Mouse (Mus musculus): ENCODE measurements around the gene Gdpd1. TPM values are rescaled to one million over a fixed set of nuclear protein-coding genes. Genes with fewer than 3 reads are reported as not detected.

Gene Gdpd1
- polyA plus RNA-seq, 1 experiment from 2014 or later = 190 TPM

DNA sequence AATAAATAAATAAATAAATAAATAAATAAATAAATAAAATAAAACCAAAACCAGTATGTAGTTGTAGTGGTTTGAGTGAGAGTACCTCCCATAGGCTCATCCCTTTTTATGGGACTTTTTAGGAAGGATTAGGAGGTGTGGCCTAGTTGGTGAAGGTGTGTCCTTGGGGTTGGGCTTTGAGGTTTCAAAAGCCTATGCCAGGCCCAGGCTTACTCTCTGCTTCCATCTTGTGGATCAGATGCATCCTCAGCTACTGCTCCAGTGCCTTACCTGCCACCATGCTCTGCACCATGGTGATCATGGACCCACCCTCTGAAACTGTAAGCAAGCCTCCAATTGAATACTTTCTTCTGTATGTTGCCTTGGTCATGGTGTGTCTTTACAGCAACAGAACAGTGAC, 52.3 kb downstream of the Gdpd1 start:
- no peaks in the 10 kb centered on the region for H3K27me3 ChIP-seq
- H3K9ac ChIP-seq = no peak overlapping the region
- H3K4me2 ChIP-seq = no peak overlapping the region
- no peaks in the 10 kb centered on the region for H3K9me3 ChIP-seq
- no peaks in the 10 kb centered on the region for H3K36me3 ChIP-seq
- ATAC-seq (ENCODE audit: low FRiP score) = no peak
- H3K4me1 ChIP-seq (replicated peaks) = no peaks in the 10 kb centered on the region
- H3K27ac ChIP-seq = no peak overlapping the region
- H3K4me3 ChIP-seq = no peak overlapping the region

GRCm38 (mm10) chr11:87020449-87020848, 53.4 kb downstream of the Gdpd1 start:
- ATAC-seq (ENCODE audit: low FRiP score) = no peak
- no peak overlapping the region for H3K4me3 ChIP-seq
- no peaks in the 10 kb centered on the region for H3K4me1 ChIP-seq (replicated peaks)
- H3K36me3 ChIP-seq = no peaks in the 10 kb centered on the region
- no peak overlapping the region for H3K27ac ChIP-seq
- no peaks in the 10 kb centered on the region for H3K27me3 ChIP-seq
- no peak overlapping the region for H3K9ac ChIP-seq
- WGBS = 84% methylated on average over 5 of the region's 5 CpGs
- no peaks in the 10 kb centered on the region for H3K9me3 ChIP-seq
- no peak overlapping the region for H3K4me2 ChIP-seq

DNA sequence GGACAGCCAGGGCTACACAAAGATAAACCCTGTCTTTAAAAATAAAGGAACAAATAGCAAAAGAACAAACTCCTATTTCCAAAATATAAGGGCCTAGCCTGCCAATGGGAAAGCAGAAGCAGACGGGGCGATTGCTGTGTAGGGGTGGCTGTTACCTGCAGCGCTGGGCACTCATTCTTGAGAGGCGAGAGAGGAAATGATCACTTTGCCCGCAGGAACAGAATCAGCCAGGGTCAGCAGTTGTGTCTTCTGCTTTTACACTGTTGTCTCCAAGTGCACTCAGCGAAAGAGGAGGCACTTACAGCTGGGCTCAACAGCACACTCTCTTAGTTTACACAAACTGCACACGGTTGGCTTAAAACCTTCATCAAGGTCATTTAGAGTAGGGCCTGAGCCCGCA, 54.4 kb downstream of the Gdpd1 start:
- Histone ChIP-seq H3K4me1 (replicated peaks) (no peaks in the 10 kb centered on the region), H3K27me3 (no peaks in the 10 kb centered on the region), H3K4me3 (no peak overlapping the region), H3K36me3 (no peaks in the 10 kb centered on the region), H3K4me2 (no peak overlapping the region), H3K27ac (no peak overlapping the region), H3K9me3 (no peaks in the 10 kb centered on the region), H3K9ac (no peak overlapping the region)
- ATAC-seq (ENCODE audit: low FRiP score) = no peak
- 88% methylated on average over 8 of the region's 8 CpGs for WGBS

- Histone ChIP-seq H3K27me3 (no peaks in the 10 kb centered on the region), H3K4me3 (no peak overlapping the region), H3K36me3 (no peaks in the 10 kb centered on the region), H3K4me2 (no peak overlapping the region), H3K4me1 (replicated peaks) (no peaks in the 10 kb centered on the region), H3K9me3 (no peaks in the 10 kb centered on the region), H3K27ac (no peak overlapping the region), H3K9ac (no peak overlapping the region)
- no peak for ATAC-seq (ENCODE audit: low FRiP score)
- WGBS = 82% methylated on average over 4 of the region's 4 CpGs
These were observed 55.8 kb downstream of the Gdpd1 start for GRCm38 (mm10) chr11:87018081-87018480.

DNA sequence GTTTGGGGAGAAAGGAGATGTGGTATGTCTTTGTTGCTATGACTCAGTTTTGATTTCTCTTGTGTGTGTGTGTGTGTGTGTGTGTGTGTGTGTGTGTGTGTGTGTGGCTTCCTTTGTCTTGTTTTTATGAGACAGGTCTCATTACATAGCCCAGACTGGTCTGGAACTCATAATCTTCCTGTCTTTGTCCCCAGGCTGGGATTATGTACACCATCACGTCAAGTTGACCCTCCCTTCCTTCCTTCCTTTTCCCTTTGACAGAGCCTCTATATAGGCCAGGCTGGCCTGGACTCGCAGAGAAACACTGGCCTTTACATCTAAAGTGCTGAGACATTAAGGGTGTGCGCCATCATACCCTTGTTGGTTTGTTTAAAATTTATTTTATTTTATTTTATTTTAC, 58.2 kb downstream of the Gdpd1 start:
- WGBS = 78% methylated on average over 3 of the region's 3 CpGs
- Histone ChIP-seq H3K36me3 (no peaks in the 10 kb centered on the region), H3K9me3 (no peaks in the 10 kb centered on the region), H3K27ac (no peak overlapping the region), H3K27me3 (no peaks in the 10 kb centered on the region), H3K4me3 (no peak overlapping the region), H3K9ac (no peak overlapping the region), H3K4me2 (no peak overlapping the region), H3K4me1 (replicated peaks) (no peaks in the 10 kb centered on the region)
- ATAC-seq (ENCODE audit: low FRiP score) = no peak

DNA sequence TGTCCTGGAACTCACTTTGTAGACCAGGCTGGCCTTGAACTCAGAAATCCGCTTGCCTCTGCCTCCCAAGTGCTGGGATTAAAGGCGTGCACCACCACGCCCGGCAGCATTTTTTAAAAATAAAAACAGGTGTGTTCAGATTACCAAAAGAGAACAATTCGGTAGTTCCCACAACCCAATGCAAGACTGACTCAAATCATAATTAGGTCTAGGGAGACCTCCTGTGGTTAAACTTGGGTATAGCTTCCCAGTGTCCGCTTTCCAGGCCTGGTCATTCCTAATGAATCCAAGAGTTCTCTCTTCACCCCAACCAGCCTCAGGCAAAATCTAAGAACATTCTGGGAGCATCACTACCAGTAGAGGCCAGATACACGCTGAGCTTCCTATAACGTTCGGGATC, 63.4 kb downstream of the Gdpd1 start:
- no peak overlapping the region for H3K4me2 ChIP-seq
- H3K9me3 ChIP-seq = no peaks in the 10 kb centered on the region
- H3K27ac ChIP-seq = no peak overlapping the region
- H3K4me1 ChIP-seq (replicated peaks) = no peaks in the 10 kb centered on the region
- 22% methylated on average over 9 of the region's 9 CpGs for WGBS
- no peak for ATAC-seq (ENCODE audit: low FRiP score)
- H3K9ac ChIP-seq = no peak overlapping the region
- H3K4me3 ChIP-seq = no peak overlapping the region
- H3K27me3 ChIP-seq = no peaks in the 10 kb centered on the region
- no peaks in the 10 kb centered on the region for H3K36me3 ChIP-seq

- Histone ChIP-seq H3K4me3 (no peak overlapping the region), H3K27ac (peak overlapping the region; percentile 50), H3K9me3 (no peaks in the 10 kb centered on the region), H3K4me1 (replicated peaks) (no peaks in the 10 kb centered on the region), H3K4me2 (no peak overlapping the region), H3K9ac (no peak overlapping the region), H3K36me3 (no peaks in the 10 kb centered on the region), H3K27me3 (no peaks in the 10 kb centered on the region)
- ATAC-seq (ENCODE audit: low FRiP score) = no peak
- WGBS = 5% methylated on average over 8 of the region's 8 CpGs
These were observed 66.5 kb downstream of the Gdpd1 start for GRCm38 (mm10) chr11:87007371-87007770.

GRCm38 (mm10) chr11:87004960-87005755, 68.7 kb downstream of the Gdpd1 start:
- H3K27me3 ChIP-seq = no peaks in the 10 kb centered on the region
- H3K4me3 ChIP-seq = no peak overlapping the region
- no peak overlapping the region for H3K4me2 ChIP-seq
- WGBS = 65% methylated on average over 12 of the region's 12 CpGs
- H3K27ac ChIP-seq = no peak overlapping the region
- H3K9me3 ChIP-seq = no peaks in the 10 kb centered on the region
- no peaks in the 10 kb centered on the region for H3K36me3 ChIP-seq
- H3K4me1 ChIP-seq (replicated peaks) = no peaks in the 10 kb centered on the region
- no peak overlapping the region for H3K9ac ChIP-seq
- ATAC-seq (ENCODE audit: low FRiP score) = no peak

GRCm38 (mm10) chr11:87002078-87002829, 71.6 kb downstream of the Gdpd1 start:
- WGBS = 86% methylated on average over 10 of the region's 10 CpGs
- Histone ChIP-seq H3K27me3 (0 out of 2 replicates have a peak, but pooled peaks cover 3% of the 10 kb centered on the region), H3K4me1 (replicated peaks) (no peaks in the 10 kb centered on the region), H3K9me3 (no peaks in the 10 kb centered on the region), H3K36me3 (no peaks in the 10 kb centered on the region), H3K9ac (no peak overlapping the region), H3K4me3 (no peak overlapping the region), H3K27ac (no peak overlapping the region), H3K4me2 (no peak overlapping the region)
- no peak for ATAC-seq (ENCODE audit: low FRiP score)

DNA sequence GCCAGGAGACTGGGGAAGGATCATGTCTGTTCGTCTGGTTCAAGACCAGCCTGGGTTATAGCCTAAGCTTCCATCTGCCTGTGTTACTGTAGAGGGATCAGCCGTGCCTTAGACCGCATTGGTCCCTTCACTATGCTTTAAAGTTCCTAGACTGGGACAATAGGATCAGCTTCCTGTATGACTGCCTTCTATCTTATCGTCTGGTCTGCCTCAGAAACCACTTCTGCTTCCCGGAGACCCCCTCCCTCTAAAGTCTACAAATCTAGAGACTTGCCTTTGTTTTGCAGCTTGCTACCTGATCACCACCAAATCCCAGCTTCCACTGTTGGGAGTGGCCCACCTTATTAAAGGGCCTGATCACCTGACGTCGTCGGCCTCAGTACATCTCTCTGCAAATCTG, 72.6 kb downstream of the Gdpd1 start:
- no peak overlapping the region for H3K4me2 ChIP-seq
- no peak overlapping the region for H3K27ac ChIP-seq
- no peak overlapping the region for H3K9ac ChIP-seq
- no peak overlapping the region for H3K4me3 ChIP-seq
- no peak for ATAC-seq (ENCODE audit: low FRiP score)
- no peaks in the 10 kb centered on the region for H3K4me1 ChIP-seq (replicated peaks)
- H3K9me3 ChIP-seq = no peaks in the 10 kb centered on the region
- H3K36me3 ChIP-seq = no peaks in the 10 kb centered on the region
- H3K27me3 ChIP-seq = 0 out of 2 replicates have a peak, but pooled peaks cover 3% of the 10 kb centered on the region
- WGBS = 91% methylated on average over 8 of the region's 8 CpGs

GRCm38 (mm10) chr11:86996266-86996665, 77.6 kb downstream of the Gdpd1 start:
- peaks cover 30% of the 10 kb centered on the region for H3K4me1 ChIP-seq (replicated peaks)
- ATAC-seq (ENCODE audit: low FRiP score) = no peak
- H3K4me3 ChIP-seq = no peak overlapping the region
- no peaks in the 10 kb centered on the region for H3K9me3 ChIP-seq
- H3K27me3 ChIP-seq = 0 out of 2 replicates have a peak, but pooled peaks cover 3% of the 10 kb centered on the region
- no peak overlapping the region for H3K27ac ChIP-seq
- no peaks in the 10 kb centered on the region for H3K36me3 ChIP-seq
- no peak overlapping the region for H3K9ac ChIP-seq
- no peak overlapping the region for H3K4me2 ChIP-seq
- WGBS = 66% methylated on average over 2 of the region's 2 CpGs

- 27% methylated on average over 6 of the region's 6 CpGs for WGBS
- Histone ChIP-seq H3K4me2 (no peak overlapping the region), H3K9ac (no peak overlapping the region), H3K36me3 (no peaks in the 10 kb centered on the region), H3K4me1 (replicated peaks) (peaks cover 34% of the 10 kb centered on the region), H3K27me3 (0 out of 2 replicates have a peak, but pooled peaks cover 3% of the 10 kb centered on the region), H3K9me3 (no peaks in the 10 kb centered on the region), H3K4me3 (no peak overlapping the region), H3K27ac (peak overlapping the region; percentile 76)
- ATAC-seq (ENCODE audit: low FRiP score) = no peak
These were observed 78.1 kb downstream of the Gdpd1 start for GRCm38 (mm10) chr11:86995625-86996221.

Measured in hindbrain, embryonic 13.5 days (tissue).